Mouse (Mus musculus) heart, embryonic 14.5 days (tissue): ENCODE results near the gene Uvrag. TPM values are rescaled to one million over a fixed set of nuclear protein-coding genes. Genes with fewer than 3 reads are reported as not detected.
A peak's percentile ranks its signal among the peaks of the same experiment; 100 is the strongest.

ENCODE experiments used
- ATAC-seq: fragments of 200-750 bp; cut with Nextera tagmentation; 2 replicates; pipeline ENCODE4 v1.8.0; 2017; ENCODE audit warnings: low read depth, moderate TSS enrichment; ENCODE audit not compliant: insufficient number of reproducible peaks, insufficient read depth, low FRiP score
- H3K27ac ChIP-seq, 2 experiments: fragments of 200-500 bp in 1 of 2; fragments of 300-500 bp in 1 of 2; sonication (generic) in 1 of 2; replicated peaks in 1 of 2; 2 replicates each; pipeline ENCODE4 v1.5.1; 2012 to 2014; ENCODE audit warnings: low read depth in 2 of 2, low read length in 2 of 2, control low read depth in 1 of 2, mild to moderate bottlenecking in 1 of 2, mixed read lengths in 1 of 2; ENCODE audit not compliant: control insufficient read depth in 1 of 2, insufficient read depth in 1 of 2
- H3K27me3 ChIP-seq: fragments of 300-500 bp; sonication (generic); 2 replicates; pipeline ENCODE4 v1.6.1; 2014; ENCODE audit warnings: mild to moderate bottlenecking, low read length, control low read depth; ENCODE audit not compliant: control insufficient read depth, insufficient read depth
- H3K36me3 ChIP-seq: fragments of 300-500 bp; sonication (generic); 2 replicates; pipeline ENCODE4 v1.6.1; 2014; ENCODE audit warnings: mild to moderate bottlenecking, control low read depth, low read length, mixed read lengths; ENCODE audit not compliant: control insufficient read depth, insufficient read depth
- H3K4me1 ChIP-seq, 2 experiments: fragments of 200-500 bp in 1 of 2; fragments of 300-500 bp in 1 of 2; sonication (generic) in 1 of 2; 2 replicates each; pipeline ENCODE4 v1.6.1; 2012 to 2014; ENCODE audit warnings: low read length in 2 of 2, control low read depth in 1 of 2, mixed read lengths in 1 of 2; ENCODE audit not compliant: control insufficient read depth in 2 of 2, insufficient read depth in 2 of 2
- H3K4me2 ChIP-seq: fragments of 300-500 bp; sonication (generic); 2 replicates; pipeline ENCODE4 v1.6.1; 2014; ENCODE audit warnings: mild to moderate bottlenecking, low read length
- H3K4me3 ChIP-seq, 2 experiments: fragments of 200-500 bp in 1 of 2; fragments of 300-500 bp in 1 of 2; sonication (generic) in 1 of 2; 2 replicates each; pipeline ENCODE4 v1.5.1; 2012 to 2014; ENCODE audit warnings: low read length in 2 of 2, mild to moderate bottlenecking in 2 of 2, control low read depth in 1 of 2, low read depth in 1 of 2, moderate library complexity in 1 of 2; ENCODE audit not compliant: control insufficient read depth in 1 of 2, insufficient read depth in 1 of 2
- H3K9ac ChIP-seq: fragments of 300-500 bp; sonication (generic); 2 replicates; pipeline ENCODE4 v1.6.1; 2014; ENCODE audit warnings: mild to moderate bottlenecking, low read length
- H3K9me3 ChIP-seq: fragments of 300-500 bp; sonication (generic); 2 replicates; pipeline ENCODE4 v1.6.1; 2016; ENCODE audit warnings: low read length, control low read depth; ENCODE audit not compliant: control insufficient read depth
- WGBS: fragments of 180-500 bp; shearing (Covaris S2); extraction: QIAGEN DNeasy Blood & Tissue Kit; methylation state at CpG from one replicate; pipeline ENCODE4 v1.1.7; 2014; 5-methylcytosine and 5-hydroxymethylcytosine counted together
- polyA plus RNA-seq: library from polyadenylated mRNA; unstranded; fragments of >200 nt; fragmentation: Nextera tagmentation; extraction: Ambion mirVana; gene quantifications from 2 replicates; pipeline ENCODE4 v1.2.1, GENCODE M21; 2014

Gene Uvrag
- polyA plus RNA-seq, 1 experiment from 2014 or later, result 18.9 TPM

- no peak overlapping the region for H3K9ac ChIP-seq
- no peaks in the 10 kb centered on the region for H3K9me3 ChIP-seq
- H3K4me3 ChIP-seq, result no peak overlapping the region
- H3K4me2 ChIP-seq, result no peak overlapping the region
- peaks cover 20 to 25% of the 10 kb centered on the region in 2 experiments for H3K4me1 ChIP-seq
- H3K27me3 ChIP-seq, result no peaks in the 10 kb centered on the region
- no peak for ATAC-seq
- 76% methylated on average over 10 of the region's 10 CpGs for WGBS
- H3K27ac ChIP-seq, result no peak overlapping the region
- H3K36me3 ChIP-seq, result no peaks in the 10 kb centered on the region
These were observed 15.8 kb upstream of the Uvrag start for GRCm38 (mm10) chr7:99156737-99157136.

- no peaks in the 10 kb centered on the region for H3K9me3 ChIP-seq
- peak overlapping the region; percentile 66 for H3K4me2 ChIP-seq
- H3K27me3 ChIP-seq, result no peaks in the 10 kb centered on the region
- H3K36me3 ChIP-seq, result no peaks in the 10 kb centered on the region
- peak overlapping the region; percentile 60 for H3K9ac ChIP-seq
- H3K27ac ChIP-seq, result peak overlapping the region; percentile 46 to 57
- ATAC-seq, result peak; percentile 64; the same call in 1 of the 2 replicates
- peaks cover 12 to 17% of the 10 kb centered on the region in 2 experiments for H3K4me1 ChIP-seq
- WGBS, result 4% methylated on average over 17 of the region's 17 CpGs
- H3K4me3 ChIP-seq, result peak overlapping the region; percentile 14 to 24
These were observed 14.7 kb upstream of the Uvrag start for GRCm38 (mm10) chr7:99155311-99156289.

DNA sequence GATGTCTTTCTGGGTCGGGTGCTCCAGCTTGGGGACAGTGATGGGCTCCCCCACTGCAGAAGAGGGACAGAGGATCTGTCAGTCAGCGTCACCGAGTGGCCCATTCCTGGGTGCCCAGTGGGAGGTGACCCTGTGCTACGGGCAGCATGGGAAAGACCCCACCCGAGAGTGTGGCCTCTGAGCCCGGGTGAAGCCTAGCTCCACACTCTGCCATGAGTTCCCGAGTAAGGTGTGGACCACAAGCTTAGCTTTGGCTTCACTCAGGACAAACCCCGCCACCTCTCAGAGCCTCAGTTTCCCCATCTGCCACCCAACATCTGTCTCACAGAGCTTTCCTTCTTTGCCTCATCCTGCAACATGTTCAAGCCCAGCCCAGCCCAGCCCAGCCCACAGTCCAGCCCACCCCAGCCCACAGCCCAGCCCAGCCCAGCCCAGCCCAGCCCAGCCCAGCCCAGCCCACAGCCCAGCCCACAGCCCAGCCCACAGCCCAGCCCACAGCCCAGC, 13.8 kb upstream of the Uvrag start:
- ATAC-seq, result no peak
- Histone ChIP-seq H3K4me3 (no peak overlapping the region), H3K36me3 (no peaks in the 10 kb centered on the region), H3K27me3 (no peaks in the 10 kb centered on the region), H3K4me2 (no peak overlapping the region), H3K27ac (no peak overlapping the region), H3K4me1 (peaks cover 12 to 17% of the 10 kb centered on the region in 2 experiments), H3K9me3 (no peaks in the 10 kb centered on the region), H3K9ac (no peak overlapping the region)
- WGBS, result 59% methylated on average over 8 of the region's 8 CpGs

DNA sequence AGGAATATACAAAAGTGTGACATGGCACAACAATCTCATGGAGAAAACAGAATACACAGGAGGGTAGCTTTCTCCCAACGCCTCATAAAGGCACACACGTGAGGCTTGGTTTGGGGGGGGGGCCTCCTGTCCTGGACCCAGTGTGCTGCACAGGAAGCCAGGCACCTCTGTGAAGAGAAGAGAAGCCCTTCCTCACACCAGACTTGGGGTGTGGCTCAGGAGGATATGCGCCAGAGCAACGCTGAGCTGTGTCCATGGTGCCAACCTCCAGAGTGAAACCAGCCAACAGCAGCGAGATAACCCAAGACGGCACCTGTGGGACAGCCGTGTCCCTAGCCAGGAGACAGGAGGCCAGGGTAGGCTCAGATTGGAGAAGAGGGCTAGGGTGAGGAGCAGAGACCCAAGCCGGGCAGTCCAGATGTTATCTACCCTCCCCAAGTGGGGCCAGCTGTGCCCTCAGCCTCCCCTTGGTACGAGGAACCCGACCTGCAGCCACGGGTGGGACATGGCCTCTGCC, 12.8 kb upstream of the Uvrag start:
- peaks cover 12 to 17% of the 10 kb centered on the region in 2 experiments for H3K4me1 ChIP-seq

DNA sequence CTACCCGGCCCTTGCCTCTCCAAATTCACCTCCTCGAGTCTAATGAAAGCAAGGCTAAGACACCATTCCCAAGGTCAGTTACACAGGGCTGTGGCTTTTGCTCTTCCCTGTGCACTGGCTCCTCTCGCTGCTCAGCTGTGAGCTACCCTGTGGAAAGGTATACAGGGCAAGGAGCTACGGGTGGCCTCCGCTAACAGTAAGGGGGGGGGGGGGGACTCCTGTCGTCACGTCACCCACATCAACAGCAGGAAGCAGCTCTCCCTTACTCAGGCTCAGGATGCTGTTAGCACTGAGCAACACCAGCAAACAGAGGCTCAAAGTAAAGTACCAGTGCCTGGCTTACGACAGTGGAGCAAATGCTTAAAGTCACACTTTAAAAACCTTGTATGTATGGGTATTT, 11.8 kb upstream of the Uvrag start:
- ATAC-seq, result no peak
- Histone ChIP-seq H3K4me1 (peaks cover 12 to 17% of the 10 kb centered on the region in 2 experiments), H3K27me3 (no peaks in the 10 kb centered on the region), H3K9me3 (no peaks in the 10 kb centered on the region), H3K36me3 (no peaks in the 10 kb centered on the region), H3K4me2 (no peak overlapping the region), H3K4me3 (no peak overlapping the region), H3K9ac (no peak overlapping the region), H3K27ac (no peak overlapping the region)
- 49% methylated on average over 8 of the region's 8 CpGs for WGBS

More for the DNA sequence above, 12.8 kb upstream of the Uvrag start:
- no peaks in the 10 kb centered on the region for H3K9me3 ChIP-seq
- WGBS, result 86% methylated on average over 11 of the region's 11 CpGs
- no peak overlapping the region for H3K9ac ChIP-seq
- no peak for ATAC-seq
- no peak overlapping the region for H3K4me2 ChIP-seq
- H3K4me3 ChIP-seq, result no peak overlapping the region
- no peaks in the 10 kb centered on the region for H3K36me3 ChIP-seq
- H3K27me3 ChIP-seq, result no peaks in the 10 kb centered on the region
- no peak overlapping the region for H3K27ac ChIP-seq

DNA sequence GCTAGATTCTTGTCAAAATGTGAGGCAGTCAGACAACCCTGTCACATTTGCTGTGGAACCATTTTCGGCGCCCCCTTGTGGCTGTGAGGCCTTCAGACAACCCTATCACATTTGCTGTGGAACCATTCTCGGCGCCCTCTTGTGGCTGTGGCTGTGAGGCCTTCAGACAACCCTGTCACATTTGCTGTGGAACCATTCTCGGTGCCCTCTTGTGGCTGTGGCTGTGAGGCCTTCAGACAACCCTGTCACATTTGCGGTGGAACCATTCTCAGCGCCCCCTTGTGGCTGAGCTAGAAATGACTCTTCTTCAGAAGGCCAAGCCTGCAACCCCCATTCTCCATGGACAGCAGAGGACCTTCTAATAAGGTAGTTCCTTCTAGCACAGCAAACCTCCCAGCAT, 10.4 kb upstream of the Uvrag start:
- no peak overlapping the region for H3K4me2 ChIP-seq
- H3K27me3 ChIP-seq, result no peaks in the 10 kb centered on the region
- no peaks in the 10 kb centered on the region for H3K36me3 ChIP-seq
- H3K9me3 ChIP-seq, result no peaks in the 10 kb centered on the region
- H3K4me1 ChIP-seq, result peaks cover 10 to 12% of the 10 kb centered on the region in 2 experiments
- ATAC-seq, result peak; percentile 38; the same call in 1 of the 2 replicates
- H3K27ac ChIP-seq, result no peak overlapping the region
- no peak overlapping the region for H3K4me3 ChIP-seq
- no peak overlapping the region for H3K9ac ChIP-seq
- WGBS, result 3% methylated on average over 7 of the region's 7 CpGs

- H3K9me3 ChIP-seq, result no peaks in the 10 kb centered on the region
- no peak overlapping the region for H3K4me3 ChIP-seq
- no peak overlapping the region for H3K9ac ChIP-seq
- WGBS, result 50% methylated on average over 1 of the region's 1 CpGs
- no peaks in the 10 kb centered on the region for H3K27me3 ChIP-seq
- no peak for ATAC-seq
- no peak overlapping the region for H3K4me2 ChIP-seq
- H3K4me1 ChIP-seq, result peaks cover 0 to 9% of the 10 kb centered on the region in 2 experiments; a peak in 1 of 4 replicates
- H3K36me3 ChIP-seq, result no peaks in the 10 kb centered on the region
- no peak overlapping the region for H3K27ac ChIP-seq
These were observed 8.1 kb upstream of the Uvrag start for GRCm38 (mm10) chr7:99149017-99149416.
